Mouse (Mus musculus) lung, adult 18-20 months (tissue): ENCODE measurements around the gene Prkra.

ENCODE experiments used
- DNase-seq, 2 experiments: peaks; one replicate each; pipeline ENCODE4 v3.0.0; 2022; ENCODE audit warnings: mixed read lengths in 2 of 2

The Prkra gene

DNA sequence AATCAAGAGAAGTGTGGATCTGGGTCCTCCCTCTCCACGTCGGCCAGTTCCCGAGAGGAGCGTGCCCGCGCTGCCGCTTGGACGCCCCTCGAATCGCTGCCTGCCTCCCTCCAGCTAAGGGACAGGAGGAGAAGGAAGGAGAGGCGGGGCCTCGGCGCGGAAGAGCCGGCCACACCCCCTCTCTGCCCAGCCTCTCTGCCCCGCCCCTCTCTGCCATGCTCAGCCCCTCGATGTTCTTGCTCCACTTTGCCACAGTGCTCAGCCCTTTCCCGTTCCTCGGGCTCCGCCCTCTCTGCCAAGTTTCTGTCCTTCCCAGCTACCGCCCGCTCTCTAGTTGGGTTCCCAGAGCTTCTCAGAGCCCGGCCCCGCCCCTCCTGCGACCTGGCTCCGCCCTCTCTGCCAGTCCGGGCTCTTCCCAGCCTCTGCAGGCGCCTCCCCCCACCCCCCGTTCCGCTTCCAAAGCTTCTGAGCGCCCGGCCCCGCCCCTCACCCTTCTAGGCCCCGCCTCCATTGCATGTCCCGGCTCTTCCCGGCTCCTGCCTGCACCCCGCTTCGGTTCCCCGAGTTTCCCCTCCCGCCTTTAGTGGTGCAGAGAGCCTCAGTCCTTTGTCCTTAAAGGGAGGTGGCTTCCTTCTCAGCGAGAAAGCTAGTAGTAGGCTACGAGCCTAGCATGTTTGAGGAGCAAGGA is at the start of gene Prkra, which contains the start of gene Pjvk:
Gene Prkra (minus strand): TSS at position 133 of the 688 bp plus-strand sequence.
Gene Pjvk (plus strand): TSS at position 594 of the 688 bp plus-strand sequence.
- DNase-seq: peak; percentile 99 to 100

- peak in 1 of 2 experiments; percentile 29 for DNase-seq
Observed at GRCm38 (mm10) chr2:76695290-76695689, 47.5 kb upstream of the Prkra start.

DNA sequence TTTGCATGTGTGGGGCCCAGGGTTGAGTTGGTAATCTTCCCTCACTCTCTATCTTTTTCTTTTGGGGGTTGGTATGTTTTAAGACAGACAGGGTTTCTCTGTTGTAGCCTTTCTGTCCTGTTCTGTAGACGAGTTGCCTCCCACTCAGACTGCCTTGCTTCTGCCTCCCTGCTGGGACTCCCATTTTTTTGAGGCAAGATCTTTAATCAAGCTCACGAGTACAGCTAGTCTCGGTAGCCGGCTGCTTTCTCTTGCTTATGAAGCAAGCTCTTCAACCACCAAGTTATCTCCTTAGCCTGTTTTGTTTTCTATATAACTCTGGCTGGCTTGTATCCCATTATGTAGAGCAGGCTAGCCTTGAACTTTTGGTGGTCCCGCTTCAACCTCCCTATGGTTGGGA is 46.0 kb upstream of the Prkra start:
- DNase-seq: no peak

DNA sequence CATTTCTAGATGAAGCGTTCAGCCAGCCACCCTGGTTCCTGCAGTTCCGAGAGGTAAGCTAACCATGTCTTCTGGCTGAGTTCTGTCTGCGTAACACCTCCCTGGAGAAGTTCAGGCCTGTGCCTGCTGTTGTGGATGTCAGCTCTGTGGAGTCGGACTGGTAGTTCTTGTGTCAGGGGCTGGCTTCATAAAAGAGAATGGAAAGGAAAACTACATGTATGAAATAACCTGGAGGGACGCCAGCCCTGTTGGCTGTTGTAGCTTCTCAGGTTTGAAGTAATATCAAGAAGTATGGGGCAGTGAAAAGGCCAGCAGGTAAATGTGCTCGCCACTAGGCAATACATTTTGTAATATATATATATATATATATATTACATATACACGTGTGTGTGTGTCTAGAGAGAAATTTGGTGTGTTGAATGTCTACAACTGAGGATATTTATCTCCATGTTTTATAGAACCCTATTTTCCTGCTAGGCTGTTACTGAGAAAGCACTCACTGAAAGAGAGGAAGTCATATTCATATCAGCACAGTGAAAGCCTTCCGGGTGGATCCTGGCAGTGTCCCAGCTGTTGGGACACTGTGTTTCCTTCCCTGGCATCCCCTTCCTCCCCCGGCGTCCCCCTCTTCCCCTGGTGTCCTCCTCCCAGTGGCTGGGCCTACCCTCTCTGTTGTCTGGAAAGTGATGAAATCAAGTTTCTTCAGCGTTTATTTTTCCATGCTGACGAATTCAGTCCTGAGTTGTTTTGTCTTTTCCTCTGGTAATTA is 42.8 kb upstream of the Prkra start:
- peak; percentile 76 to 83 for DNase-seq

GRCm38 (mm10) chr2:76688162-76688561 is 40.3 kb upstream of the Prkra start:
- no peak for DNase-seq

- no peak for DNase-seq
Observed at GRCm38 (mm10) chr2:76687608-76688007, 39.8 kb upstream of the Prkra start.

GRCm38 (mm10) chr2:76686986-76687385 is 39.2 kb upstream of the Prkra start:
- no peak for DNase-seq

- no peak for DNase-seq
Observed at GRCm38 (mm10) chr2:76682301-76682700, 34.5 kb upstream of the Prkra start.

DNA sequence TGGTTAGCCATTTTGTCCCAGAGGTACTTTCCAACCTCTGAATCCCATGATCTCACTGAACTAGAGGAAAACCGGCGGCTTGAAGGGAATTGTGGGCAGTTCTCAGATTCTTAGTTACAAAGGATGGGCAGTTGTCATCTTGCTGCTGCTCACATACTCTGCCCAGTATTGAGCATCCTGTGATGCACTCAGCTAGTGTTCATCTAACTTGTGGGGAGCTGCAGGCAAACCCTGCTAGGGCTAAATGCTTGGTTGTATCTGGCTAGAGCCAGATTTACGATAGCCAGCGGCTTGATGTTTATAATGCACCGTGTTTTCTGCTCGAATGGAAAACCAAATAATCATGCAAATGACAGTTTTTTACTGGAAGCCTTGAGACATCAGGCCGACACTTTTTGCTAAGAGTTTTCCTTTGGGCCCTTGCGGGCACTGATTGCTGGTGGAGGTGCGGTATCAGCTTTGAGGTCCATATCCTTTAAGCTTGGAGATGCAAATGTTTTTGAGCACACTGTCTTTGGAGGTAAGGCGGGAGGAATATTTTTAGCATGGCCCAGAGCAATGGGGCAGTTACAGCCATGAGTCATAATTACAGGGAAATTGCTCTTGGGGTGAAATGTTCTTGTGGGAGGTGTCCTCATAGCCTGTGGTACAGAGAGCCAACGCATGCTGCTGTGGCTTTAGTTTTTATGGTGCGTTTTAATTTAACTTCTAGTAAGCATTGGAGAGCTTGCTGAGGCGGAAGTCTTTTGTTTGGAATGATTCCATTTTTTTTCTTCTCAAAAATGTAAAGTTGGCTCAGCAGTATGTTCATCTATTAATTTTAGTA is 28.8 kb upstream of the Prkra start:
- no peak for DNase-seq

DNA sequence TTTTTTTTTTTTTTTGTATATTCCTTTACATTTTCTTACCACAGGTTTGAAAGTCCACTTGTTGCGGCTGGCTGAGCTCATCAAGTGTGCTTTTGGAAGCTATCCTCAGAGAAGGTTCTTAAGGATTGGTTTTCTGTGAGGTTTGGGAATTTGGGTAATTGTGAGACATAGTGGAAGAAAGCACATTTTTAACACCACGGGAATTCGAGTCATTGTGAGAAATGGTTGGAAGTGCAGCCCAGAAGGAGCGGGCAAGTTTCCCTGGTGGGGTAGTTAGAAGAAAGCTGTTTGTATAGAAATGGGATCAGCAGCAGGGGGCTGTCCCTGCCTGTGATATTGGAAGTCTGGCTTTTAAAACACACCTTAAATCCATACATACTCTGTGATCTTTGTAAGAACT is 28.1 kb upstream of the Prkra start:
- DNase-seq: no peak

GRCm38 (mm10) chr2:76675451-76675850 is 27.6 kb upstream of the Prkra start:
- no peak for DNase-seq

GRCm38 (mm10) chr2:76674725-76675427 is 27.1 kb upstream of the Prkra start, which contains the start of gene Plekha3:
Plekha3 (plus strand) TSS chr2:76675281.
- DNase-seq: peak; percentile 85 to 89

GRCm38 (mm10) chr2:76673472-76674081 is 25.8 kb upstream of the Prkra start:
- peak; percentile 64 to 74 for DNase-seq

GRCm38 (mm10) chr2:76672966-76673392 is 25.2 kb upstream of the Prkra start, which contains the start of gene Fkbp7:
Fkbp7 (minus strand) TSS chr2:76673116.
- DNase-seq: peak; percentile 88 to 92

- DNase-seq: no peak
Observed at GRCm38 (mm10) chr2:76672134-76672745, 24.4 kb upstream of the Prkra start.

- no peak for DNase-seq
Observed at GRCm38 (mm10) chr2:76671641-76672040, 23.8 kb upstream of the Prkra start.

- DNase-seq: no peak
Observed at GRCm38 (mm10) chr2:76667200-76667599, 19.4 kb upstream of the Prkra start.

DNA sequence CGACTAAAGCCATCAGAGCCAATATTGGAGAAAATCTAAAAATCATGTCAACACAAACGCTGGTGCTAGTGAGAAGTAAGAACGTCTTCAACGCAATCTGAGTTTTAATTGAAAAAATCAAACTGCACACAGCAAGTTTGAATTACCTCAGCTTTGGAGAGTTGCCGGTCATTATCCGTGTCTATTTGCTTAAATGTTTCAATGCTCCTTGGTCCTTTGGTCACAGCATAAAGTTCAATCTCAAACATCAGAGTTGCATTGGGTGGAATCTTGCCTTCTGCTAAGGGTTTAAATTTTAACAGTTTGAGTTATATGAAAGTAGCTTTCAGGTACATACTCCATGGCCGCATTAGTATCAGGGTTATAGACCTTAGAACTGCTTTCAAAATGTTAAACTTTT is 17.7 kb upstream of the Prkra start:
- DNase-seq: no peak

DNA sequence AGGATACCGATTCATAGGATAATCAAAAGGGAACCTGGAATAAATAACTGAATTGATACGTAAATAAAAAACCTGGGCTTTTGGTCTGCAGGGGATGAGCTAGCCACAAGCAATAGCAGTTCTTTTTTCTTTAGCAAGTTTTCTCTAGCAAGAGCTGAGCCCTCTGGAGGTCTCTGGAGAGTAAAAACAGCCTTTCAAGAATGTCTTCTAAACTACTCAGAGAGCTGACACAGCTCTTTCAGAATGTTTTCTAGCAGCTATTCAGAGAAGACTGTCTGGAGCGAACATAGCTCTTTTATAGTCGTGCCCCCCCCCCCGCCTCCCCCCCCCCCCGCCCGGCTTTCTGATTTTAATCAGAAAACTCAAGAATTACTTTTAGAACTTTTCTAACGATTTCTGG is 11.6 kb upstream of the Prkra start:
- no peak for DNase-seq

DNA sequence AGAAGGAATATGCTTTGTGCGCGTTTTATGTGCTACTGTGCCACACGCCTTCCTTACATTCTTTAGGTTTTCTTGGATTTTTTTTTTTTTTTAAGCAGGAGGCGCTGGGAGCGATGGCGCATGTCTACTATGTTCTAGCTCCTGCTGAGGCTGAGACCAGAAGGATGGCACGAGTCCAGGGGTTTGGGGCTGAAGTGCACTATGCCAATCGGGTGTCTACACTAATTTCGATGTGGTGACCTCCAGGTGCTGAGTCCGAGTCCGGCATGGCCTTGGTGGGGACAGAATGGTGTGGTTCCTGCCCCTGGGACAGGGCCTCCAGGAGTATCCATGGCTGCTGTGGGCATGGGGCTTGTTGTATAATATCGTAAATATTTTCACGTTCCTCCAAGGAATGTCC is 10.7 kb upstream of the Prkra start:
- no peak for DNase-seq

DNA sequence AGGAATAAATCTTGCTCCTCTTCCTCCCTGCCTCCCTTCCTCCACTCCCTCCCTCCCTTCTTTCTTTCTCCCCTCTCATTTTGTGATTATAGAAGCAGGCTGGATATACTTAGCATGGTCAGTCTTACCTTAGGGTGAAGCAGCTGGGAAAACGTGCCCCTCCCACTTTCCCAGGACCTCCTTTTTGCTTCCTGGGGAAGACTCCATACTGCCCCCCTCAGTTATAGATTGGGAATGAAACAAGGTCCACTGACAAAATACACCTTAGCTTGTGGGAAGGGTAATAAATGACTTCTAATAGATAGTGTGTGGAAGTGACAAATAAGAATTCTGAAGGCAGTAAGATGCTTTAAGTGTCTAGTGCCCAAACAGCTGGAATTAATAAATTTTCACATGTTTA is 8.2 kb upstream of the Prkra start:
- peak in 1 of 2 experiments; percentile 28 for DNase-seq
